Comparison of ENCODE assay signal across 8 mouse cellular contexts in the genomic region with DNA sequence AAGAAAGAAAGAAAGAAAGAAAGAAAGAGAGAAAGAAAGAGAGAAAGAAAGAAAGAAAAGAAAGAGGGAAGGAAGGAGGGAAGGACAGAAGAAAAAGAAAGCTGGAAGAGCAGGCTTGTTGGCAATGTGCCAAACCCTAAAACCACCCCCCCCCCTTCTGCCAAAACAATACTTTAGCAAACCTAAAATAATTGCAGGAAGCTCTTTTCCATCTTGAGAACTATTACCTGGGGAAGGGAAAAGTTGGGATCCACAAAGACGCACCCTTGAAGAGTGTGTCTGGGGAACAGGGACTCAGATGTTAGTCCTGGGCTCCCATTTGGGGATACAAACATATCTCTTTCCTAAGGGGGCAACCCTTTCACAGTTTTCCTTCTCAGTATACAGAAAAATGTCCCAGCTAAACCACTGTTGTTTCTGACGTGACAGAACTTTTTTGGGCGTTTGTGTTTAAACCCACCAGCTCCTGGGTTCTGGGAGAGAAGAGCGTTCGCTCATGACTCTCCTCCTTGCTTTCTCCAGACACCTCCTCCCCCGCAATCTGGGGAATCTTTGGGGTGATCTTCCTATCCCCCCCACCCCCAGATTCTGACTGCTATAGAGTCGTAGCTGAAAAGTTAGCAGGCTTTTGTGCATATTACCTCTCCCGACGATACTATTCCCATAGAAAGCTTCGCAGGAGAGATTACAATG. TPM values are rescaled to one million over a fixed set of nuclear protein-coding genes. Genes with fewer than 3 reads are reported as not detected.
DNase-seq lines count a peak whose midpoint lies in the region; ATAC-seq and TF ChIP-seq lines count a peak whose summit lies in the region.

No protein-coding gene starts in this region.

- no peak for ATAC-seq in intestine, embryonic 15.5 days
- ATAC-seq in midbrain, embryonic 13.5 days = no peak

- peak overlapping the region; percentile 83 for H3K4me2 ChIP-seq in intestine, embryonic 15.5 days (replicated peaks)
- H3K4me2 ChIP-seq in midbrain, embryonic 13.5 days (replicated peaks) = peak overlapping the region; percentile 88

- H3K9ac ChIP-seq in intestine, embryonic 15.5 days = peak overlapping the region; percentile 91
- H3K9ac ChIP-seq in midbrain, embryonic 13.5 days (replicated peaks) = peak overlapping the region; percentile 94

- no peaks in the 10 kb centered on the region for H3K27me3 ChIP-seq in intestine, embryonic 15.5 days (replicated peaks)
- peaks cover 60% of the 10 kb centered on the region for H3K27me3 ChIP-seq in midbrain, embryonic 13.5 days

- TF ChIP-seq CTCF in embryonic fibroblast, embryonic 13.5 days (IDR thresholded peaks at IDR 0.05; ENCODE audit: borderline replicate concordance, insufficient read depth, low read length) = no peak

- peaks cover 2% of the 10 kb centered on the region; the same call in 1 of the 2 replicates for H3K4me1 ChIP-seq in embryonic fibroblast, embryonic 13.5 days (ENCODE audit: control insufficient read depth, insufficient read depth, low read length)
- peaks cover 5% of the 10 kb centered on the region for H3K4me1 ChIP-seq in intestine, embryonic 15.5 days (replicated peaks)
- H3K4me1 ChIP-seq in midbrain, embryonic 13.5 days (replicated peaks) = peaks cover 49% of the 10 kb centered on the region

- no peaks in the 10 kb centered on the region for H3K9me3 ChIP-seq in intestine, embryonic 15.5 days
- no peaks in the 10 kb centered on the region for H3K9me3 ChIP-seq in midbrain, embryonic 13.5 days

- H3K4me3 ChIP-seq in embryonic fibroblast, embryonic 13.5 days (ENCODE audit: insufficient read depth, low read length) = peak overlapping the region; percentile 45
- H3K4me3 ChIP-seq in intestine, embryonic 15.5 days (replicated peaks) = peak overlapping the region; percentile 90
- peak overlapping the region; percentile 72 for H3K4me3 ChIP-seq in midbrain, embryonic 13.5 days (replicated peaks)

- peak; percentile 46 for DNase-seq in cerebellum, adult 8-10 months
- DNase-seq in cerebellum, adult 11-12 months = no peak
- DNase-seq in 3134 (ENCODE audit: extremely low read depth, insufficient read length, low spot score) = peak; percentile 15
- DNase-seq in frontal cortex, postnatal 10 days (ENCODE audit: low spot score in 2 of 2) = no peak
- DNase-seq in right cerebral cortex, postnatal 10 days (ENCODE audit: low spot score in 2 of 2) = no peak

- H3K36me3 ChIP-seq in intestine, embryonic 15.5 days = no peaks in the 10 kb centered on the region
- H3K36me3 ChIP-seq in midbrain, embryonic 13.5 days = no peaks in the 10 kb centered on the region

- 1% methylated on average over 10 of the region's 10 CpGs for WGBS in intestine, embryonic 15.5 days
- under 1% methylated on average over 10 of the region's 10 CpGs for WGBS in midbrain, embryonic 13.5 days

- TF ChIP-seq POLR2A in embryonic fibroblast, embryonic 13.5 days (IDR thresholded peaks at IDR 0.05; ENCODE audit: low read depth, low read length) = no peak

- peak overlapping the region; percentile 95 for H3K27ac ChIP-seq in embryonic fibroblast, embryonic 13.5 days (ENCODE audit: insufficient read depth, low read length)
- peak overlapping the region; percentile 91 for H3K27ac ChIP-seq in intestine, embryonic 15.5 days
- H3K27ac ChIP-seq in midbrain, embryonic 13.5 days = peak overlapping the region; percentile 85

RNA-seq across cellular contexts. Expression of gene E130114P18Rik, which starts 1.3 kb away (rescaled TPM):
- 0.77 TPM in 1 of 2 replicates, not detected in the other for polyA plus RNA-seq in embryonic fibroblast, embryonic 13.5 days (2011; ENCODE audit: insufficient read length, low read depth, missing spikeins)
- polyA plus RNA-seq in intestine, embryonic 15.5 days (2015; fragmentation: Nextera tagmentation; extraction: Ambion mirVana) = 2.5 and 3.9 TPM in 2 replicates
- polyA plus RNA-seq in midbrain, embryonic 13.5 days (2015; fragmentation: Nextera tagmentation; extraction: Ambion mirVana) = 22.5 and 24.4 TPM in 2 replicates

RNA-seq across cellular contexts. Expression of gene Nfia, which starts 4.0 kb away (rescaled TPM):
- polyA plus RNA-seq in embryonic fibroblast, embryonic 13.5 days (2011; ENCODE audit: insufficient read length, low read depth, missing spikeins) = 22.0 and 53.0 TPM in 2 replicates
- polyA plus RNA-seq in intestine, embryonic 15.5 days (2015; fragmentation: Nextera tagmentation; extraction: Ambion mirVana) = 30.2 and 37.3 TPM in 2 replicates
- polyA plus RNA-seq in midbrain, embryonic 13.5 days (2015; fragmentation: Nextera tagmentation; extraction: Ambion mirVana) = 31.7 and 36.2 TPM in 2 replicates

Comparison
In these comparisons a context has a peak if more than half of its experiments do, and no peak if none do; other contexts are left out.
1. DNase-seq: peak in cerebellum, adult 8-10 months (single experiment) and 3134 (single experiment); none in cerebellum, adult 11-12 months (single experiment), frontal cortex, postnatal 10 days (0 of 2) and right cerebral cortex, postnatal 10 days (0 of 2).
2. Peak in every context shown above with its lines, with median percentiles within 50 percentile points of each other: H3K27ac ChIP-seq and H3K4me3 ChIP-seq.